Mouse (Mus musculus) lung, postnatal 4 days (tissue): ENCODE measurements around the gene Ezh2.

Experiments
- DNase-seq, 2 experiments: peaks; one replicate each; pipeline ENCODE4 v3.0.0; 2021

Gene Ezh2

GRCm38 (mm10) chr6:47532547-47532946, 62.6 kb downstream of the Ezh2 start:
- DNase-seq, result no peak

GRCm38 (mm10) chr6:47527655-47528054, 67.5 kb downstream of the Ezh2 start:
- no peak for DNase-seq

- DNase-seq, result no peak
Measured at GRCm38 (mm10) chr6:47527129-47527528, 68.0 kb downstream of the Ezh2 start.

GRCm38 (mm10) chr6:47526446-47526845, 68.7 kb downstream of the Ezh2 start:
- no peak for DNase-seq

GRCm38 (mm10) chr6:47525041-47525440, 70.1 kb downstream of the Ezh2 start:
- no peak for DNase-seq

- DNase-seq, result no peak
Measured at GRCm38 (mm10) chr6:47522431-47522830, 72.7 kb downstream of the Ezh2 start.

GRCm38 (mm10) chr6:47520030-47520429, 75.1 kb downstream of the Ezh2 start:
- no peak for DNase-seq

GRCm38 (mm10) chr6:47494562-47494961, 100.6 kb downstream of the Ezh2 start:
- DNase-seq, result no peak

GRCm38 (mm10) chr6:47482027-47482426, 113.1 kb downstream of the Ezh2 start:
- DNase-seq, result no peak
